Mouse (Mus musculus) stomach, embryonic 14.5 days (tissue): ENCODE measurements at regions not wholly inside any gene's neighbourhood (a gene's known extent, or its start where the extent isn't known, plus 50 kb on each side); places are given as distances from the start of the nearest gene placed in this dataset.
A peak's percentile ranks its signal among the peaks of the same experiment; 100 is the strongest.

ENCODE experiments used
- ATAC-seq: fragments of 200-750 bp; cut with Nextera tagmentation; 2 replicates; pipeline ENCODE4 v1.8.0; 2017; ENCODE audit warnings: low read depth, moderate TSS enrichment; ENCODE audit not compliant: insufficient number of reproducible peaks, insufficient read depth, low FRiP score
- H3K27ac ChIP-seq: fragments of 300-500 bp; sonication (generic); 2 replicates; pipeline ENCODE4 v1.5.1; 2014; ENCODE audit warnings: mild to moderate bottlenecking, low read length, moderate library complexity, mixed read lengths
- H3K27me3 ChIP-seq: fragments of 300-500 bp; sonication (generic); 2 replicates; pipeline ENCODE4 v1.6.1; 2014; ENCODE audit warnings: low read length, control low read depth, mixed read lengths; ENCODE audit not compliant: control insufficient read depth, insufficient read depth
- H3K36me3 ChIP-seq: fragments of 300-500 bp; sonication (generic); 2 replicates; pipeline ENCODE4 v1.6.1; 2014; ENCODE audit warnings: mild to moderate bottlenecking, control low read depth, low read length, moderate library complexity, mixed read lengths; ENCODE audit not compliant: control insufficient read depth, insufficient read depth
- H3K4me1 ChIP-seq: fragments of 300-500 bp; sonication (generic); 2 replicates; pipeline ENCODE4 v1.6.1; 2014; ENCODE audit warnings: low read length, control low read depth, mixed read lengths; ENCODE audit not compliant: control insufficient read depth, insufficient read depth
- H3K4me2 ChIP-seq: fragments of 300-500 bp; sonication (generic); replicated peaks from 2 replicates; pipeline ENCODE4 v1.6.1; 2014; ENCODE audit warnings: low read depth, low read length, control low read depth
- H3K4me3 ChIP-seq: fragments of 300-500 bp; sonication (generic); 2 replicates; pipeline ENCODE4 v1.5.1; 2014; ENCODE audit warnings: low read depth, low read length, control low read depth
- H3K9ac ChIP-seq: fragments of 300-500 bp; sonication (generic); replicated peaks from 2 replicates; pipeline ENCODE4 v1.6.1; 2014; ENCODE audit warnings: low read depth, mild to moderate bottlenecking, control low read depth, low read length, moderate library complexity, mixed read lengths
- H3K9me3 ChIP-seq: fragments of 300-500 bp; sonication (generic); 2 replicates; pipeline ENCODE4 v1.6.1; 2016; ENCODE audit warnings: low read depth, low read length, control low read depth; ENCODE audit not compliant: control insufficient read depth
- WGBS: fragments of 180-500 bp; shearing (Covaris S2); extraction: QIAGEN DNeasy Blood & Tissue Kit; methylation state at CpG from one replicate; pipeline ENCODE4 v1.1.7; 2014; 5-methylcytosine and 5-hydroxymethylcytosine counted together

DNA sequence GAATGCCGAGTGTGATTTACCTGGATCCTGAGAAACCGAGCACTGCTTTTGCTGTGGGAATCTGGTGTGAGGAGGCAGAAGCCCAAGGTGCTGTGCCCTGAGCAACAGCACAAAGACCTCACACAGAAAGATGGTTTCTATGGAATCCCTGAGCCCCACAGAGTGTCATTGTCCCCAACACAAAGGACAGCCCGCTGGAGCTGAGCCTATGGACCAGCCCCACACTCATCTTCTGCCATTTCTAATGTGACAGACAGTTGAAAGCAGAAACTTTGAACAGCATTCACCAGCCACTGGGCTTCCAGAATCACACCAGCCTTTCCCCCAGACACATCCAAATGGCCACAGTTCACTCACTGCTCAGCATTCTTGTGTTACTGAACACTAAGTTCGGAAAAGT lies 171.5 kb upstream of the A430005L14Rik start:
- H3K36me3 ChIP-seq: no peaks in the 10 kb centered on the region
- H3K27me3 ChIP-seq: no peaks in the 10 kb centered on the region
- 81% methylated on average over 4 of the region's 4 CpGs for WGBS

DNA sequence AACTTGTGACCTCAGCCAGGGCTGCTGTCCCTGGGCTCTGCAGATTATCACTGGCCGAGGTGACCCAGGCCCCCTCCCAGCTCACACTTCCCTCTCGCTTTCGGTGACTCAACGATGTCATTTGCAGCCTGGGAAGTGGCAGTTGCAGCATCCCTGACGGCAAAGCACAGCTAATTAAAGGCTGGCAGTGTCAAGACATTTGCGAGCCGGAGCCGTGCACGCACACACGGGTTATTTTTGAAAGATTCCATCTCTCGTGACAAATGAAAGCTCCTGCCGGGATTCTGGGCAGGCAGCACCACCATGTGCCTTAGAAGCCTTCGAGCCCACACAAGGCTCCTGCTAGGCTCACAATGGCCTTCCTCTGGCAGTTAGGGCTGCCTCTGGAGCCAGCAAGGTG lies 164.7 kb upstream of the A430005L14Rik start:
- H3K27ac ChIP-seq: no peak overlapping the region
- WGBS: 49% methylated on average over 13 of the region's 13 CpGs
- ATAC-seq: no peak
- no peaks in the 10 kb centered on the region for H3K27me3 ChIP-seq
- no peaks in the 10 kb centered on the region for H3K9me3 ChIP-seq
- no peak overlapping the region for H3K4me3 ChIP-seq
- no peak overlapping the region for H3K4me2 ChIP-seq
- H3K9ac ChIP-seq: no peak overlapping the region
- H3K36me3 ChIP-seq: no peaks in the 10 kb centered on the region
- no peaks in the 10 kb centered on the region for H3K4me1 ChIP-seq

More for the DNA sequence above, 171.5 kb upstream of the A430005L14Rik start:
- Histone ChIP-seq H3K9ac (no peak overlapping the region), H3K4me3 (no peak overlapping the region), H3K27ac (no peak overlapping the region), H3K9me3 (no peaks in the 10 kb centered on the region), H3K4me1 (no peaks in the 10 kb centered on the region), H3K4me2 (no peak overlapping the region)
- ATAC-seq: no peak

DNA sequence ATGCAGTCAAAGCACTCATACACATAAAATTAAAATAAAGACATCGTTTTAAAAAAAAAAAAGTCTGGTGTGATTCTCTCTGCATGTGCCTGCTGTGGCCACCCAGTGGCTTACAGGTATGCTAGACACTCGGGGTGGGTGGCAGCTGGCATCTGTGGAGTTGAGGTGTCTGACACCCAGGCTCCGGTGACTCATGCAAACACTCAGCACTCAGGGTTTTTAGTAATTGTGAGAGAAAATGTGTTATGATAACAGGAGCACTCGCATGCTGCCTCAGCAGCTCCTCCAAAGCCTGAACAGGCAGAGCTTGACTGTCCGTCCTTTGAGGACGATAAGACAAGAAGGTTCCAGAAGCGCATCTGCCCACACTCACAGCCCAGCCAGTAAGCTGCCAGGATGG lies 159.0 kb upstream of the A430005L14Rik start:
- ATAC-seq: no peak
- no peak overlapping the region for H3K4me2 ChIP-seq
- H3K4me1 ChIP-seq: no peaks in the 10 kb centered on the region
- H3K27ac ChIP-seq: no peak overlapping the region
- no peaks in the 10 kb centered on the region for H3K9me3 ChIP-seq
- H3K4me3 ChIP-seq: no peak overlapping the region
- no peaks in the 10 kb centered on the region for H3K27me3 ChIP-seq
- 84% methylated on average over 7 of the region's 7 CpGs for WGBS
- H3K9ac ChIP-seq: no peak overlapping the region
- no peaks in the 10 kb centered on the region for H3K36me3 ChIP-seq

DNA sequence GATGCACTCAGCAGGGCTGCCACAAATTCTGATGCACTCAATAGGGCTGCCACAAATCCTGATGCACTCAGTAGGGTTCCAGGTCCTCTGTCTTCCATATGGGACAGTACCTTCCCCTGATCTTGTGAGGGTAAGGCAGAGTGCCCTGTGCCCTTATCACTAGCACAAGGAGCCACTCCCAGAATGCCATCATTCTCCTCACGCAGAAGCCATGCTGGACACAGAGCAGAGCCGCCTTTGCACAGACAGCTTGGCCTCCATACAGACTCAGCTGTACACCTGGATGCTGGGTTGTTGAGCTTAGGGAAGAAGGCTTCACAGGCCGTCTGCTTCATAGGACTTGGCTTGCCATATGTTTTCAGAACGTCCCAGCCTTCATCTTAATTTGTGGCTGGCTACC lies 151.3 kb upstream of the A430005L14Rik start:
- 33% methylated on average over 4 of the region's 4 CpGs for WGBS
- H3K4me3 ChIP-seq: no peak overlapping the region
- ATAC-seq: no peak
- no peak overlapping the region for H3K9ac ChIP-seq
- no peaks in the 10 kb centered on the region for H3K36me3 ChIP-seq
- H3K4me2 ChIP-seq: no peak overlapping the region
- H3K4me1 ChIP-seq: 0 out of 2 replicates have a peak, but pooled peaks cover 3% of the 10 kb centered on the region
- H3K9me3 ChIP-seq: no peaks in the 10 kb centered on the region
- no peak overlapping the region for H3K27ac ChIP-seq
- H3K27me3 ChIP-seq: no peaks in the 10 kb centered on the region

DNA sequence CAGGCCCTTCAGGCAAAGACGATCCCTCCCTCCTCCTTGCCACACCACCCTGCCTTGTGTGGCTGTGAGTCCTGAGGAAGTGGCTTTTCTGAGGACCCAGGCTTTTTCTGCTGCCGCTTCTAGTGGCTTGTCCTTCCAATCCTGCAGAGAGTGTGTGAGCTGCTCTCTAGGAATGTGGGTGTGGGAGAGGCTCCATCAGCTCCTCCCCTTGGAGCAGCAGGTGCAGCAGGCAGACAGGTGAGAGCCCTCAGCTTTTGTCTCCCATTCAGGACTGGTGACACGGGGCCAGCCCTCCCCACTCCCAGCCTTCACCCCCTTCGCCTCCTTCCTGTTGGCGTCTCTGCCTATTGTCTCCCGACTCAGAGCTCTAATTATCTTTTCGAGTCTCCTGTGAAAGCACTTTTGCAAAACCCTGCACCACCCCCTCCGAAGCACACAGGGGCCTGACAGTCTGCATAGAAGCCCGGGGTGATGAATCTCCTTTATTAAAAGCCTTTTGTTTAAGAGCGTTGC lies 150.8 kb upstream of the A430005L14Rik start:
- Histone ChIP-seq H3K9ac (no peak overlapping the region), H3K27me3 (no peaks in the 10 kb centered on the region), H3K36me3 (no peaks in the 10 kb centered on the region), H3K27ac (no peak overlapping the region), H3K4me1 (0 out of 2 replicates have a peak, but pooled peaks cover 3% of the 10 kb centered on the region), H3K4me2 (peak overlapping the region; percentile 17; the same call in 1 of the 2 replicates), H3K4me3 (no peak overlapping the region), H3K9me3 (no peaks in the 10 kb centered on the region)
- ATAC-seq: peak; percentile 70; the same call in 1 of the 2 replicates
- WGBS: 5% methylated on average over 10 of the region's 10 CpGs

DNA sequence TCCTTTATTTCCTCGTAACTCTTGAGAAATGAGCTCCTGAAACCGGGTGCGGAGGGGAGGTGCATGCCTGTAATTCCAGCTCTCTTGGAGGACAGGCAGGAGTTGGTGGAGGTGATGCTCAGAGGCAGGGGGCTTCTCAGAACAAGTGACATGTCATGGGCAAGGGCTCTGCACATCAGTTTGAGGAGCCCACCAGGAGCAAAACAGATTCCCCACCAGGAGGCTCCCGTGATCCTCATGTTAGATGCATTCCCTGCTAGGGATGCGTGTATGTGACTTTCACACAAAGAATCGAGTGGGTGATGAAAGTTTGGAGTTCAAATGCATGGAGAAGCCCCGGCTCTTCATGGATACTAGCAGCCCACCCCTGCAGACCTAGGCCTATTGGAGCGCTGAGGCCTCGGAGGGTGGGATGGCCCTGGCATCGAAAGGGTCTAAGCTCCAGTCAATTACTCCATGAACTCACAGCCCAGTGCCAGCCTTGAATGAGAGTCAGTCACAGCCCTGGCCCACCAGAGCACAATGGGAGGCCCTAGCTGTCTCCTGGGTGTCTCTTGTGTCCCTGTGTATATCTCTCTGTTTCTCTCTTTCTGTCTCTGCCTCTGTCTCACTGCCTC lies 150.1 kb upstream of the A430005L14Rik start:
- H3K36me3 ChIP-seq: no peaks in the 10 kb centered on the region
- H3K4me1 ChIP-seq: 0 out of 2 replicates have a peak, but pooled peaks cover 3% of the 10 kb centered on the region
- no peak overlapping the region for H3K27ac ChIP-seq
- ATAC-seq: no peak; the same call in 1 of the 2 replicates
- no peak overlapping the region for H3K4me3 ChIP-seq
- no peaks in the 10 kb centered on the region for H3K27me3 ChIP-seq
- no peak overlapping the region for H3K9ac ChIP-seq
- H3K4me2 ChIP-seq: peak overlapping the region; percentile 17; the same call in 1 of the 2 replicates
- no peaks in the 10 kb centered on the region for H3K9me3 ChIP-seq
- 33% methylated on average over 10 of the region's 10 CpGs for WGBS

DNA sequence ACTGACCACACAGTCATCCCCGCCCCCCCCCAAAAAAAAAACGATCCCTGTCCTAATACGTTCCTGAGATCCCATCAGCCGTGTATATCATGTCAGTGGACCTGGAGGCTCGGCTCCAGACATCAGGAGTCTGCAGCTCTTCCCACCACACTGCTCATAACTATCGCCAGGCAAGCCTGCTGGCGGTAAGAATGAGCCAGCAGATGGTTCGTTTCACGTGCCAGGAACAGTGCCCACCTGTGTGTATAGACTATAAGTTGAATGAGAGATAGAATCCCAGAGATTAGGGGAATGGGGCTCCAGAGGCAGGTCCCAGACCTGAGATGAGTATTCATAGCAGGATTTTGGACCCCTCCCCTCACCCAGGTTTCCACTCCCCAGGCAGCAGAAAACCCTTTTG lies 144.2 kb upstream of the A430005L14Rik start:
- no peak for ATAC-seq
- Histone ChIP-seq H3K4me2 (no peak overlapping the region), H3K4me3 (no peak overlapping the region), H3K27ac (no peak overlapping the region), H3K9ac (no peak overlapping the region), H3K27me3 (no peaks in the 10 kb centered on the region), H3K4me1 (no peaks in the 10 kb centered on the region), H3K9me3 (no peaks in the 10 kb centered on the region), H3K36me3 (no peaks in the 10 kb centered on the region)
- 80% methylated on average over 9 of the region's 9 CpGs for whole genome bisulfite sequencing

DNA sequence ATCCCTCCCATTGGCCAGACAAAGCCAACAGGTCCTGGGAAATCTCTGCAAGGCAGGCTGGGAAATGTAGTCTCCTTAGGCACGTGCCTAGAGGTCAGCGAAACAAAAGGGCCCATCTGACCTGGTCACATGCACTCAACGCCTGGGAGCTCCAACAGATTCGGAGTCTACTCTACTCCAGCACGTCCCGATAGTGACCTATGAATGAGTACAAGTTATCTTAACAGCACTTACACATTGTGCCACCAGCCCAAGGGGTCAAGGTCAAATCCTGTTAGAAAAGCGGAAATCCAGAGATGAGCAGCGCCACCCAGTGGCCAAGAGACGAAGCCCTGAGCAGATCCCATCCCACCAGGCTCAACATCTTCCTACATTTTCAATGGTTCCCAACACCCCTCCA lies 129.1 kb upstream of the A430005L14Rik start:
- WGBS: 47% methylated on average over 9 of the region's 9 CpGs
- Histone ChIP-seq H3K27me3 (no peaks in the 10 kb centered on the region), H3K27ac (no peak overlapping the region), H3K4me2 (no peak overlapping the region), H3K36me3 (no peaks in the 10 kb centered on the region), H3K9me3 (no peaks in the 10 kb centered on the region), H3K9ac (no peak overlapping the region), H3K4me1 (no peaks in the 10 kb centered on the region), H3K4me3 (no peak overlapping the region)
- ATAC-seq: no peak

DNA sequence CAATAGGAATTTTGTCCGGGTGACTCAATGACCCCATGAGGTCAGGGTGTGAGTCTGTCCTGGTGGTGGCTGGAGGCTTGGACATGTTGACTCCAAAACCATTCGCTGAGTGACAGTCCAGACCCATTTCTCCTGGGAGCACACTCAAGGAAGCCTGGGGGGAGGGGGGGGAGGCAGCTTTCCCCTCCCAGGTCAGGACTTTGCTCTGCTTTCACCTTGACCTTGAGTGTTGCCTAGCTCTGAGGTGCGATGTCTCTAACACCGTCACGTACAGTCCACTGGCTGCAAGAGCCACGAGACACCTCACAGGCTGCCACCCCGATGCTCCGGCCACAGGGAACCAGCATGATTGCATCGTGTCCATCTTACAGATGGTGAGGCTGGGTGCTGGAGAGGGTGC lies 127.3 kb upstream of the A430005L14Rik start:
- H3K9me3 ChIP-seq: no peaks in the 10 kb centered on the region
- WGBS: 83% methylated on average over 9 of the region's 9 CpGs
- no peaks in the 10 kb centered on the region for H3K27me3 ChIP-seq
- no peak overlapping the region for H3K4me2 ChIP-seq
- H3K9ac ChIP-seq: no peak overlapping the region
- no peaks in the 10 kb centered on the region for H3K36me3 ChIP-seq
- H3K4me1 ChIP-seq: no peaks in the 10 kb centered on the region
- H3K27ac ChIP-seq: no peak overlapping the region
- ATAC-seq: no peak
- no peak overlapping the region for H3K4me3 ChIP-seq
